Mouse (Mus musculus) left cerebral cortex, adult 2 months (tissue): Measurements from ENCODE around the gene Rrm2. TPM values are rescaled to one million over a fixed set of nuclear protein-coding genes. Genes with fewer than 3 reads are reported as not detected.

ENCODE experiments used
- DNase-seq, 2 experiments: peaks; one replicate each; pipeline ENCODE4 v3.0.0; 2021 to 2022; ENCODE audit warnings: low spot score in 2 of 2, mixed read lengths in 1 of 2; ENCODE audit errors: extremely low spot score in 1 of 2
- H3K27ac ChIP-seq: fragments of 200-600 bp; 2 replicates; pipeline ENCODE4 v1.8.1; 2022
- H3K4me3 ChIP-seq: fragments of 200-600 bp; 2 replicates; pipeline ENCODE4 v1.8.1; 2022
- CTCF ChIP-seq: fragments of 200-600 bp; IDR thresholded peaks from 2 replicates; pipeline ENCODE4 v1.8.1; 2022; ENCODE audit warnings: antibody characterized with exemption, mild to moderate bottlenecking, moderate library complexity
- intact Hi-C: fragments of 180-260 bp; cut with DNase I; formaldehyde crosslinking; loops from one replicate; pipeline ENCODE4 v1.15.1; 2025
- total RNA-seq, 2 experiments: library from RNA; stranded (reverse); gene quantifications; 2 replicates each; pipeline ENCODE4 v1.2.3; 2021

The Rrm2 gene
- total RNA-seq, 2 experiments from 2014 or later: 1.9 to 2.2 TPM

GRCm38 (mm10) chr12:24762253-24762652 is 54.2 kb downstream of the Rrm2 start:
- intact Hi-C loops: no loop called here
- no peak overlapping the region for H3K27ac ChIP-seq
- no peak for TF ChIP-seq CTCF
- no peak for DNase-seq
- H3K4me3 ChIP-seq: no peak overlapping the region

Other genes starting within 250 kb of the Rrm2 start
- gene Taf1b, start 209.9 kb upstream of the Rrm2 start, total RNA-seq: 10 to 100 TPM; 26.3 to 31.5 TPM
- 10 to 100 TPM; 13.1 to 13.2 TPM for gene Grhl1, start 136.0 kb upstream of the Rrm2 start, total RNA-seq
- gene Klf11, start 57.0 kb upstream of the Rrm2 start, total RNA-seq: 1 to 10 TPM; 5.1 to 7.8 TPM
- gene Cys1, start 26.4 kb upstream of the Rrm2 start, total RNA-seq: 10 to 100 TPM; 15.2 to 20.0 TPM
- 10 to 100 TPM; 78.7 to 85.3 TPM for gene Mboat2, start 122.6 kb downstream of the Rrm2 start, total RNA-seq